Mouse (Mus musculus) gastrocnemius, adult 18-20 months (tissue): Measurements from ENCODE around the gene Chd8. TPM values are rescaled to one million over a fixed set of nuclear protein-coding genes. Genes with fewer than 3 reads are reported as not detected.

ENCODE experiments used
- DNase-seq: peaks from one replicate; pipeline ENCODE4 v3.0.0; 2021; ENCODE audit warnings: low spot score
- total RNA-seq, 2 experiments: library from RNA; stranded (reverse); gene quantifications; 2 replicates each; pipeline ENCODE4 v1.2.3; 2021

The Chd8 gene
- total RNA-seq, 2 experiments from 2014 or later = 26.9 to 29.6 TPM

DNA sequence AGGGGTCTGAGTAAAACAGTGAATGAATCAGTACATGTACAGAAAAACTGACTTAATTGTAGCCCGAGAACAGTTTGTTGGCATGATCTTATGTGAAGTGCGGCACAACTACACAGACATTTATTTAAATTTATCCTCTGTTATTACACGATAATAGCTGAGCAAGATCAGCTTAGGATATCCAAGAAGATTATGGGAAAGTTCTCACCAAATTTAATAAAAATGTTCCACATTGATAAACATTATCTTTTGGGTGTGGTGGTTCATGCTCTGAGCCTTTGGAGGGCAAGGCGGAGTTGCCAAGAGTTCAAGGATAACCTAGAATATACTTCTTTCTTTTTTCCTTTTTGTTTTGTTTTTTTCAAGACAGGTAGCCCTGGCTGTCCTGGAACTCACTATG, 58.2 kb downstream of the Chd8 start:
- DNase-seq = no peak

DNA sequence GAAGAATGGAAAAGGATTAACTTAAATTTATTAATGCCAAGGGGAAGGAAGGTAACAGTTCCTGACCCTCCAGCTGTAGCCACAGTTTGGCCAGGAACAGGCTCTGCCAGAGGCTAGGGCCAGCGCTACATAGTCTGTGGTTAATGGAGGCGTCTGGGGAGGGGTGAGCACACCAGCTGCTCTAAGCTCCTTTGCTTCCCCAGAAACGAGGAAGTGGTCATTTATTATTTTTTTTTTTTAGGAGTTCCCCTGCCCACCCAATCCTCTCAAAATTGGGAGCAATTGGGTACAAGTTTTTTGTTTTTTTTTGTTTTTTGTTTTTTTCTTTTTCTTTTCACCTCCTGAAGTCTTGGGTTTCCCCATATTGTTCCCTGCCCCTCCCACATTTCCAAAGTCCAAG, 59.4 kb downstream of the Chd8 start:
- no peak for DNase-seq

- peak; percentile 76 for DNase-seq
These were observed 60.3 kb downstream of the Chd8 start, which contains the start of gene Supt16 for GRCm38 (mm10) chr14:52197156-52197878. Supt16 (minus strand) TSS chr14:52197416.

GRCm38 (mm10) chr14:52196230-52197155, 61.1 kb downstream of the Chd8 start:
- no peak for DNase-seq

DNA sequence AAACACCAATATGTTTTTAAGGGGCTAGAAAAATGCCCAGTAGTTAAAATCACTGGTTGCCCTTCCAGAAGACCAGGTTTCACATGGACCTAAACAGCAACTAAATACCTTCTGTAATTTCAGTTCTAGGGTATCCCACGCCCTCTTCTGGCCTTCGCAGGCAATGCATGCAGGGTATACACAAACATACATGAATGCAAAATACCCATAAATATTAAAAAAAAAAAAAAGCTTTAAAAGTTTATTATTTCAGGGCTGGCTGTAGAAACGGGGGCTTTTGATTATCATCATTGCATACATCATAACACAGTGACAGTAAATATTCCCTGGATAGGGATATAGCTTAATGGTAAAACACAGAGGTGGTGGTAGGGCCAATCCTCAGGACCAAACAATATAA, 61.9 kb downstream of the Chd8 start:
- DNase-seq = no peak

DNA sequence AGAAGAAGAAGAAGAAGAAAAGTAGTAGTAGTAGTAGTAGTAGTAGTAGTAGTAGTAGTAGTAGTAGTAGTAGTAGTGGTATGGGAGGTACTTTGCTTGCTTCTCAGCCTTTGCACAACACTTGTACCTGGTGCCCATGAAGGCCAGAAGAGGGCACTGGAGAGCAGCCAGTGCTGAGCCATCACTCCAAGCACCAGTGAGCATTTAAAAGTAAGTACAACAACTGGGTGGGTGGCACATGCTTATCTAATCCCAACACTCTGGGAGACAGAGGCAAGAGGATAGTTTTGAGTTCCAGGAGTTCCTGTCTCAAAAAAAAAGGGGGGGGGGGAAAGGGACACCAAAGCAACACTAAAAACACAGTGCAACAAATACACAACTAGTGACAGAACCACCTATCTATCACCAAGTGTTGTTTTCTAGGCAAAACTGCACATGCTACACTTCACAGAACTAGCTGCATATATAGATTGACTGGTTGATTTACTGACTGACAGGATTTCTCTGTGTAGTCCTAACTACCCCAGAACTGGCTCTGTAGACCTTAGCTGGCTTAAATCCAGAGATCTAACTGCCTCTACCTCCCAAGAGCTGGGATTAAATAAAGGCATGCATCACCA, 66.7 kb downstream of the Chd8 start:
- DNase-seq = no peak

DNA sequence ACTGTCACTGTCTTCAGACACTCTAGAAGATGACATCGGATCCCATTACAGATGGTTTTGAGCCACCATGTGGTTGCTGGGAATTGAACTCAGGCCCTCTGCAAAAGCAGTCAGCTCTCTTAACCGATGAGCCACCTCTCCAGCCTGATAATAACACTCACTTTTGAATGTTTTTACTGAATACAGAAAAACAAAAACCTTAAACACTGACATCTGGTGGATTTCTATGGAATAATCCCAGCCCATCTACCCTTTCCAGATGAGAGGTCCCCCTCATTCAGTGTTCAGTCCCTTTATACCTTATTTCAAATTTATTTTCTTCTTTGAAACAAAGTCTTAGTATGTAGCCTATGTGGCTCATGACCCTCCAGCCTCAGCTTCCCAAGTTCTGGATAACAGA, 68.1 kb downstream of the Chd8 start:
- no peak for DNase-seq

- DNase-seq = no peak
These were observed 68.8 kb downstream of the Chd8 start for GRCm38 (mm10) chr14:52188788-52189187.

- DNase-seq = no peak
These were observed 91.0 kb downstream of the Chd8 start for GRCm38 (mm10) chr14:52166571-52166970.

DNA sequence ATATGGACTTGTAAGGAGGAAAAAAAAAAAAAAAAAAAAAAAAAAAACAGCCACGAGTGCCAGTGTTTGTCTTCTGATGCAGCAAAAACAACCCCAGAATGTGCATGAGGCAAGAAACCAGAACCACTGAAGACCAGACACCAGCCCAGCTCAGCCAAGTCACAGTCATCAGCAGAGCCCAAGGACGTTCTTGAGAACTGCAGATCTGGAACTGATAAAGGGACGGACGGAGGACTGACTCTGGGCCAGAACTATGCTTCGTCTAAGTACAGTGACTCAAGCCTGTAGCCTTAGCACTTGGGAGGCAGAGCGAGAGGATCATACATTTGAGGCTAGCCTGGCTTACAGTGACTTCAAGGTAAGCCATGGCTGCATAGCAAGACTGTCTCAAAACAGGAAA, 96.7 kb downstream of the Chd8 start:
- no peak for DNase-seq

- no peak for DNase-seq
These were observed 102.6 kb downstream of the Chd8 start for GRCm38 (mm10) chr14:52155008-52155407.

GRCm38 (mm10) chr14:52152613-52153012, 105.0 kb downstream of the Chd8 start:
- no peak for DNase-seq

DNA sequence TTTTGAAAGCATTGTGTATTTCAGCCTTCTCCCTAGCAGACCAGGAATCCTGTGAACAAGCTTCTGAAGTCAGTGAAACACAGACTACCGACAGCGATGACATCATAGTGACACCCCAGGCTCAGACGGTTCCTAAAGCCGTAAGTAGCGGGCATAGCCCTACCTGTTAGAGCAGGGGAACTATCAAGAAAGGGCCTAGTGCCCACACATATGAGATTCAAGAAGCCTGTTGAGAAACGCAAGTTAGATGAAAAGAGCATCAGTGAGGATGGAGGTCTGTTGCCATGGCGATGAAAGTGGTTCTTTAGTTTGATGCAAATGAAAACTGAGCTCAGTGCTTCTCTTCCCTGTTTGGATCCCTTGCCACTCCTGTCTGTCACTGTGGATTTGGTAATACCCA, 105.4 kb downstream of the Chd8 start:
- DNase-seq = no peak

DNA sequence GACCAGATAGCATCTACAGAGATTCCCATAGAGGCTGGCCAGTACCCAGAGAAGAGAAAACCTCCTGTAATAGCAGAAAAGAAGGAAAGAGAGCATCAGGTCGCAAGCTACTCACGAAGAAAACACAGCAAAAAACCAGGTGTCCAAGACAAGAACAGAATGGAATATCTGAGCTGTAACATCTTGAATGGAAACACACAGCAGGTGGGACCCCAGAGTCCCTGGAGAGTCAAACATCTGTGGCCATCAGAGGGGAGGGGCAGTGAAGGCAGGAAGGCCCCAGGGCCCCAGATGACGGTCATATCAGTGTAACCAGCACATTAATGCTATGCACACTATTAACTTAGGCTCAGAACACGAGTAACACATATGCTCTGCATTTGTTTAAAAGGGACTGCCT, 107.7 kb downstream of the Chd8 start:
- no peak for DNase-seq

Other genes with a start within 250 kb of the Chd8 start
- 1 to 10 TPM in 1 of 2 experiments, under 1 TPM in 1; 0.84 to 1.2 TPM for gene Tmem253, start 242.1 kb downstream of the Chd8 start, total RNA-seq
- 10 to 100 TPM; 11.1 to 14.4 TPM for gene Zfp219, start 237.0 kb downstream of the Chd8 start, total RNA-seq
- not detected for gene Olfr221, start 215.3 kb downstream of the Chd8 start, total RNA-seq
- gene Hnrnpc, start 153.8 kb downstream of the Chd8 start, total RNA-seq = 10 to 100 TPM; 71.5 to 86.7 TPM
- under 1 TPM in 1 of 2 experiments, not detected in 1; 0.09 TPM for gene Rpgrip1, start 147.1 kb downstream of the Chd8 start, total RNA-seq
- 10 to 100 TPM; 13.0 to 14.2 TPM for gene Supt16, start 60.4 kb downstream of the Chd8 start, total RNA-seq
- 10 to 100 TPM; 48.6 to 51.3 TPM for gene Tox4, start 21.4 kb upstream of the Chd8 start, total RNA-seq
- gene Rab2b, start 21.8 kb upstream of the Chd8 start, total RNA-seq = 1 to 10 TPM; 2.3 TPM
- gene Mettl3, start 47.3 kb upstream of the Chd8 start, total RNA-seq = 10 to 100 TPM; 16.6 to 17.1 TPM
- gene Sall2, start 71.0 kb upstream of the Chd8 start, total RNA-seq = under 1 TPM; 0.39 to 0.57 TPM
- gene Olfr1513, start 98.6 kb upstream of the Chd8 start, total RNA-seq = not detected
- gene Olfr1512, start 121.4 kb upstream of the Chd8 start, total RNA-seq = not detected
- not detected for gene Olfr1511, start 139.6 kb upstream of the Chd8 start, total RNA-seq
- not detected for gene Olfr1510, start 156.6 kb upstream of the Chd8 start, total RNA-seq
- not detected for gene Olfr1509, start 185.2 kb upstream of the Chd8 start, total RNA-seq
- not detected for gene Olfr1508, start 209.7 kb upstream of the Chd8 start, total RNA-seq
- gene Olfr1507, start 238.0 kb upstream of the Chd8 start, total RNA-seq = not detected